Mouse (Mus musculus) adrenal gland, adult 18-20 months (tissue): ENCODE data around the gene Rpusd4. TPM values are rescaled to one million over a fixed set of nuclear protein-coding genes. Genes with fewer than 3 reads are reported as not detected.

Experiments
- total RNA-seq, 2 experiments: library from RNA; stranded (reverse); gene quantifications; 1 replicate in 1 of 2; 2 replicates in 1 of 2; pipeline ENCODE4 v1.2.3; 2021

Gene Rpusd4
- total RNA-seq, 2 experiments from 2014 or later, result 17.8 to 19.1 TPM

Other genes with a start within 250 kb of the Rpusd4 start
- 10 to 100 TPM; 19.1 to 26.3 TPM for gene St3gal4, start 148.6 kb upstream of the Rpusd4 start, total RNA-seq
- 10 to 100 TPM; 19.4 to 20.6 TPM for gene Dcps, start 91.8 kb upstream of the Rpusd4 start, total RNA-seq
- 100 to 1,000 TPM; 143 to 160 TPM for gene Srpr, start 67.7 kb upstream of the Rpusd4 start, total RNA-seq
- 1 to 10 TPM; 4.5 to 5.1 TPM for gene Tirap, start 67.6 kb upstream of the Rpusd4 start, total RNA-seq
- 10 to 100 TPM; 51.2 to 70.5 TPM for gene Foxred1, start 56.8 kb upstream of the Rpusd4 start, total RNA-seq
- 10 to 100 TPM; 10.5 to 11.3 TPM for gene Fam118b, start 60 bp upstream of the Rpusd4 start, total RNA-seq
- gene Cdon, start 153.3 kb downstream of the Rpusd4 start, total RNA-seq, result 10 to 100 TPM in 1 of 2 experiments, 1 to 10 TPM in 1; 7.7 to 12.2 TPM